Mouse (Mus musculus) v-Abl transformed pro-B cells (cell line): ENCODE data around the gene Gm45234.

Experiments
- in situ Hi-C, 2 experiments: fragments of 400-800 bp; cut with MboI; formaldehyde crosslinking; loops; one replicate each; pipeline ENCODE4 v1.15.1; 2025; ENCODE audit not compliant: unreplicated experiment in 2 of 2

Gm45234 gene

DNA sequence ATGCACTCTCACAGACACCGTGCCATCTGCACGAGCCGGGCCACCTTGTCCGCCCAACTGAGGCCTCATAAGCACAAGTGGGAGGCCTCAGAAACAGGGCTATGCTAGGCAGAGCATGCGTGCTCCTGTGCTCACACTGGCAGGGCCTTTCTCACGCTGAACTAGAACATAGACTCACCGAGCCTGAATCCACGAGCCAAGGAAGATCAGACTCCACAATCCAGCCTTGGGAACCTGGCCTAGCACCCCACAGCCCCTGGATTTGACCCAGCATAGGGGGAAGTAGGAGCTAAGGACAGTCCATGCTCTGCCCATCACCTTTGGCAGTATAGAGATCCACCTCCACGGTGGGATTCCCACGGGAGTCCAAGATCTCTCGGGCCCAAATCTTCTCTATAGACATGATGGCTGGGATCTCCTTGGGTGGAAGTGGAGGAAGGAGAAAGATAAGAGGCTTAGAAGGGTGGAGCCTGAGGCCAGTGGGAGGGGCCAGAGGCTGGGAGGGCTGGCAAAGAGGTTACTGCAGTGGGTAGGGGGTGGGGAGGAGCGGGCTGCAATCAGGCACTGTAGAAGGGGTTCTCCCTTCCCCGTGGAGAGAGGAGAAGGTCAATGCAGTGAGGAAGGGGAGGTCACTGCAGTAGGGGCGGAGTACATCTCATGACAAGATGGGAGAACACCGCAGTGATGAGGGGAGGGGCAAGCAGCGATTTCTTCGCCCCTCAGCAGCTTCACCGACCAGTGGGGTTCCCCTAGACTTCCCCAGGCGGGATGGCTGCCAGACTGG is 12.3 kb upstream of the Gm45234 start:
- in situ Hi-C loops: loop anchor here (10.0 to 25.0 kb wide), 2 partner anchors 263 to 356 kb away; partner anchors contain the start of gene Pex5 (in 1 of the 2)

DNA sequence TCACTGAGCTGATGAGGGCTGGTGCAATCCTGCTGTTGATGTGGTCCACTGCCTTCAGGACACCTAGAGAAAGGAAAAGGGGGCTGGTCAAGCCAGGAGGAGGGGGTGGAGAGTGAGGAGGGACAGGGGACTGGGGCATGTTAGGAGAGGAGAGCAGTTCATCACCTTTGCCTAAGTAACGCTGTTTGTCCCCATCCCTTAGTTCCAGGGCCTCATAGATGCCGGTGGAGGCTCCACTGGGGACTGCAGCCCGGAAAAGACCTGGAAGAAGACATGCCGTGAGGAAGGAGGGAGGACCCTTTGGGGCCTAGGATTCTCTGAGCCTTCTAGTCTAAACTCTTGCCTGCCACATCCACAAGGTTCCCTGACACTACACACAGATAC is 11.7 kb upstream of the Gm45234 start:
- in situ Hi-C loops: loop anchor here (10.0 to 25.0 kb wide), 2 partner anchors 263 to 355 kb away; partner anchors contain the start of gene Pex5 (in 1 of the 2)

DNA sequence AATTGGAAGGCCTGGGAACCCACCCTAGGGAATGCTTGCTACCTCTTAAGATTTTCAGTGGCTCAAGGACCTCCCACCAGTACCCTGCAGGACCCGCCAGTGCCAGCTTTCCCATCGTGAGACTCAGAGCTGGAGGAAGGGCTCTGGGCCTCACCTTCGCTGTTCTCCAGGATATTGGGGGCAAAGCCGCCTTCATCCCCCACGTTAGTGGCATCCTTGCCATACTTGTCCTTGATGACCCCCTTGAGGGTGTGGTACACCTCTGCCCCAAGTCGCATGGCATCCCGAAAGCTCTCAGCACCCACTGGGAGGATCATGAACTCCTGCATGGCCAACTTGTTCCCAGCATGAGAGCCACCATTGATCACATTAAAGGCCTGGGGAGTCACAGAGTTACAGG is 10.1 kb upstream of the Gm45234 start:
- in situ Hi-C loops: loop anchor here (10.0 to 25.0 kb wide), 2 partner anchors 261 to 354 kb away; partner anchors contain the start of gene Pex5 (in 1 of the 2)

DNA sequence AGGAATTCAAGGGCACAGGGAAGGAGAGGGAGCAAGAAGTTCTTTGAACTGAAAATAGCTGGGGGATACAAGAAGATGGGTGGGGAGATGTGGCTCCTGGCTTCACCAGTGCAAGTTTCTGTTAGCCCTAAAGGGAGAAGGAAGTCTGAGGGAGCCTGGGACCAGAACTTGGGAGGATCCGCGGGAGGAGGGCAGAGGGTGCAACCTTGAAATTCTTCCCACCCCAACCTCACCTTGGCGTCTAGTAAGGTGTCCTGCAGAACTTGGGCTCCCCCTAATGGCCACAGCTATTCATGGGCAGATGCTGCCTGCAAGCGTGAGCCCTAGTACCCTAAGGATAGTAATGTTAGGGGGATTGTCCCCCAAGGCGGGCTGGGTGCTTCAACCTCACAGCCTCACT is 3.4 kb upstream of the Gm45234 start:
- in situ Hi-C loops: loop anchor here in 1 of 2 experiments (25.0 kb wide), 1 partner anchor 347 kb away; the partner anchor contains the start of gene Pex5

DNA sequence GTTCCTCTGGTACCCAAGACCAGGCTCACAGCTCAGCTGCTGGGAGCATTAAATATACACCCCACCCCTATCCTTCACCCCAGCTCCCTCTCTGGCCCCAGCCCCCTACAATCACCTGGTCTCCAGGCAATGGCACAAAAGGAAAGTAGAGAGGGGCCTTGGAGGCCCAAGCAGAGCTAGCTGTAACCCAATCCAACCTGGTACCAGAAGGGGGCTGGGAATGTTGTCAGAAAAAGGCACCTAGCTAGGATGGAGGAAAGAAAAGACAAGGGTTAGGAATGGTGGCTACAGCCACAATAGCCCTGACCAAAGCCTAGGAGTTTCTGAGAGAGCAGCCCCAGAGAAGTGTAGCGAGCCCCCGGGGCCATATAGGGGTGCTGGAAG is 3.0 kb upstream of the Gm45234 start:
- in situ Hi-C loops: loop anchor here in 1 of 2 experiments (25.0 kb wide), 1 partner anchor 347 kb away; the partner anchor contains the start of gene Pex5

DNA sequence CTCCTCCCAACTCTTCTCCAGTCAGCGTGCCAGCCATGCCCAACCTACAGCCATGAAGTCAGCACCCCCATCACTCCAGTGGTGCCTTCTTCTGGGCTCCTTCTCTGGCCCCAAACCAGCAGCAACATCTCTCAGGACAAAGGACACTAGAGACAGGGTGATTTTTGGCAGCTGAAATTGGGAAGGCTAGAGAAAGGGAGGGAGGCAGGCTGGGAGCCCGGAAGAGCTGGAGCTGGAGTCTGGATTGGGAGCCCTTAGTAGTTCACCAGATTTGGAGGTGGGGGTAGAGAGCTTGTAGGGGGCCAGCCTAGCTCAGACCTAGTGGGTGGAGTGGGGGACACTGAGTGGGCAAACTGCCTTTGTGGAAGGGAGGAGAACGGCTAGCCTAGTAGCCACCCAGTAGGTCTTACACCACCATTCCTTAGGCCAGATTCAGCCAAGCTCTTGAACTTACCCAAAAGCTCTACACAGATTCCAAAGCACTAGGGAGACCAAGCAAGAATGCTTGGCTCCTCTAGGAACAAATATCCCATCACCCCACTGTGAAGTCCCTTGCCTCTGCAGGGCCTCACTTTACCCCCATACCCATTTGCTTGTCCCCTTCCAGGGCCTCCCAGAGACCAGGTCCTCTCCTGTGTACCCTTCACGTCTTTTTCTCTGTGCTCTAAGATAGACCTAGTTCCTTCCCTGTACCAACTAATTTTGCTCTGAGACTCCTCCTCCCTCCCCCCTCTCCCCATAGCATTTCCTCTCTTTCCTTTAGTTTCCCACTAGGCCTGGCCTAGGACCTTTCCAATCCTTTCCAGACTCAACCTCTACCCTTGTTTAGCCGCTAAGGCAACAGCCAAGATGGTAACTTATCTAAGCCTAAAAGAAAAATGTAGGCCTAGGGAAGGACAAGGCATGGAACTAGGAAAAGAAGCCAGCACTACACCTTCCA is 2.4 kb upstream of the Gm45234 start:
- in situ Hi-C loops: loop anchor here in 1 of 2 experiments (25.0 kb wide), 1 partner anchor 346 kb away; the partner anchor contains the start of gene Pex5

DNA sequence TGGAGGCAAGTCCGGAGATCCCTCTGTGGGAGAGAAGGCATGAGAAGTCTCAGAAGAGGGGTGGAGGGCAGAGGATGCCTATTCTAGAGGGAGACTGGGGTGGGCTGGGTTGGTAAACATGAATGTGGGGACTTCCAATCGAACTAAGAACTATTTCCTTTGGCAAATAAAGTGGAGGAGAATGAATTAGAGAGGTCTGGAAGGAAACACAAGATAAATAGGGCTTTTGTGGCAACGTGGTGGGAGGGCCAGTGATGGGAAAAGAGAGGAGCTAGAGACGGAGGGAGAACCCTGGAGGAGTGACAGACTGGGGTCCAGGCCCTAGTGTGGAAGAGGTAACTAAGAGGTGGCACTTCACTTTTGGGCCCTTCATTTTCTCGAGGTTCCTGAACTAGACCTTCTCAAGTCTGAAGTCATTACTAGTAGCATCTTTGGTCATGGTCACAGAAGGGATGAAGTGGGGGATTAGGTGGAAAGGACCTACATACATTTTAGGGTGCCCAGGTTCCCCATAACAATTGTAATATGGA is 1.6 kb upstream of the Gm45234 start:
- in situ Hi-C loops: loop anchor here in 1 of 2 experiments (25.0 kb wide), 1 partner anchor 345 kb away; the partner anchor contains the start of gene Pex5

DNA sequence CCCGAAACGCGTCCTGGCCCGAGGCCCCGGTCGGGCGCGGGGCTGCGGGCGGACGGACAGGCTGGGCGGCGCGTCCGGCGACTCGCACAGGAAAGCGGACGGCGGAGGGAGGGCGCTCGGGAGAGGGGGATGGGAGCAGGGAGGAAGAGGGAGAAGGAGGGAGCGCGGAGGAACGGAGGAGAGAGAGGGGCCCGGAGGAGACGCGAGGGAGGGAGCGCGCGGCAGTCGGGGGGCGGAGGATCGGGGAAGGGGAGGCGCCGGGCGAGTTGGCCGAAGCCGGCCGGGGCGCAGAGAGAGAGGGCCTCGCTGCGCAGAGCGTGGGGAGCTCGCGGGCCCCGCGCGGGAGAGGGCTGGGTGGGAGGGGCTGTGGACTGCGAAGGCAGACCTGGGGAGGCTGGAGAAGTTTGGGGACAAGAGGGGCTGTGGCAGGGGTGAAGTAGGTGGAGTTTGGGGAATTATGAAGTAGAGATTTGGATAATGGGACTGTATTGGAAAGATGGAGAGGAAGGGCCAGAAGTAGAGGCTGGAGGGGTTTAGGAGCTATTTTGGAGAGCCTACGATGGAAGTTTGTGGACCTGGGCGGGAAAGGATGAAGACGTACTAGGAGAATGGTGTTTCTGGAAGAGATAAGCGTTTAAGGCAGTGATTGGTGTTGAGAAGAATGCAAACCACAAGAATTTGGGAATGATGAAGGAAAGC is 980 bp upstream of the Gm45234 start:
- in situ Hi-C loops: loop anchor here in 1 of 2 experiments (25.0 kb wide), 1 partner anchor 344 kb away; the partner anchor contains the start of gene Pex5

DNA sequence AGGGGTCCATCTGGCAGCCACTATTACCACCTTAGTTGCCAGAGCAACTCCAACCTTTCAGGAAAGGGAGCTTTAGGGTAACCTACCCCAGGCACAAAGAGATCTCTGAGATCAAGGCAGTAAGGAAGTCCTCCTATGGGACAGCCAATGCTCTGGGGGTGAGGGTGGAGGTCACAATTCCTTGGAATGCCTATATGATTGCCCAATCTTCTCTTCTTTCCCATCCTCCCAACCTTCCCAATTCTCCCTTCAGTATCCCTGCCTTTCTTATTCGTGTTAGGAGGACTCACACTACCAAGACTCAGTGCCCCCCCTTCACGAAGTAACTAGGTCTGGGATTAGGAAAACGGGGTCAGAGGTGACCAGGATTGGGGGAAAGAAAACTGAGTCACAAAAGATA is 515 bp downstream of the Gm45234 start:
- in situ Hi-C loops: loop anchor here in 1 of 2 experiments (25.0 kb wide), 1 partner anchor 343 kb away; the partner anchor contains the start of gene Pex5

- in situ Hi-C loops: loop anchor here (5.0 to 25.0 kb wide), 2 partner anchors 42 to 342 kb away; partner anchors contain the start of genes Emg1 (in 1 of the 2), Pex5 (in 1 of the 2) and Phb2 (in 1 of the 2)
These were observed 2.0 kb downstream of the Gm45234 start for GRCm38 (mm10) chr6:124753861-124754260.

DNA sequence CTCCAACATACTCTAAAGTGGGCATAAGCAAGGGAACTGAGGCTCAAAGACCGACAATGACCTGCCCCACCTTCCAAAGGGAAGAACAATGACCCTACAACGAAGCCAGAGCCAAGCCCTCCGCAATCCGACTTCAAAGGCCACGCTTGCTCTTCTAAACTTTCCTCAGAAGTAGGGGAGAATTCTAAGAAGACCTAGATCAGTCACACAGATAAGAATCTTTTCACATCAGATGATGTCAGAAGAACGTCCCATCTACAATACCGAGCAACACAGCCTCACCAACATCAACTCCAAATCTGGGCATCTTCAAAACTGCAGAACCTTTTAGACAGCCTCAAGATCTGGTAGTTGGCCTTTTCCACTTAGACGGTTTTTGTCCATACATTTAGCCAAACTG is 5.4 kb downstream of the Gm45234 start:
- in situ Hi-C loops: loop anchor here (5.0 to 25.0 kb wide), 2 partner anchors 38 to 338 kb away; partner anchors contain the start of genes Emg1 (in 1 of the 2), Pex5 (in 1 of the 2) and Phb2 (in 1 of the 2)

DNA sequence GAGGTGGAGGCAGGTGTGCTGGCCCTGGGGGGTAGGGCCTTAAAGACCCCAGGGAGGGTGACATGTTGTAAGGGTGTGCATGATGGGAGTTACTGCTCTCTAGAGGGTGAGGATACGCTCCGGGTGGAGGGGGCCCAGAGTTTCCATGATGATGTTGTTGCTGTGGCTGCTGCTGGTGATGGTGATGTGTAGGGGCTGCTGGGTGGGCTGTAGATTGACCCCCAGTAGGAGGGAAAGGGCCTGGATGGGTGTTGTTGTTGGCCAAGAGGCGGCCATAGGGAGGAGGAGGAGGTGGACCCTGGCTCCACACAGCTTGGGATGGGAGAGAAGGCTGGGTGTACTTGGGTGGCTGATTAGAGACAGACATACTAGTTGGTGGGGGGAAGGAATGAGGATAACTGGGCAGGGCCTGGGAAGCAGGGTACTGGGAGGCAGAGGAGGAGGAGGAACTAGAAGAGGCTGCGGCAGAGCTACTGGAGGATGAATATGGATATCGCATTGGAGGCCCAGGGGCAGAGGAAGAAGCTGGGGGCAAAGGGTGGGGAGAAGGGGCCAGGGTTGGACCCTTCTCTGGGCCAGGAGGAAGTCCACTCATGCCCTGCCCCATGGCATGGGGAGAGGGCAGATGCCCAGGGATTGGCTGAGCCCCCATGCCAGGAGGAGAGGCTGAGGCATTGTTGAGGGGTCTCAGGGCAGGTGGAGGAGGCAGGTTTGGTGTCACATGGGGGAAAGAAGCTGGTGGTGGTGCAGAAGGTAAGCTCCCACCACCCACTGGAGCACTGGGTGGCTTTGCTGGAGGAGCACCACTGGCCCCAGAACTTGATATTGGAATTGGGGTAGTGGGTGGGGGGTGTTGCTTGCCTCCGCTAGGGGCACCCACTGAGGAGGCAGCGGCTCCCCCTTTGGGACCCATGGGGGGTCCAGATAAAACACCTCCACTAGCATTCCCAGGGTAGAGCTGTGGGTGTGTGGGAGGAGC is 8.9 kb downstream of the Gm45234 start:
- in situ Hi-C loops: loop anchor here (5.0 to 10.0 kb wide), 2 partner anchors 35 to 328 kb away; partner anchors contain the start of genes Emg1 (in 1 of the 2) and Phb2 (in 1 of the 2)

GRCm38 (mm10) chr6:124746296-124746605 is 9.6 kb downstream of the Gm45234 start:
- in situ Hi-C loops: loop anchor here (5.0 to 10.0 kb wide), 2 partner anchors 34 to 329 kb away; partner anchors contain the start of genes Emg1 (in 1 of the 2) and Phb2 (in 1 of the 2)

DNA sequence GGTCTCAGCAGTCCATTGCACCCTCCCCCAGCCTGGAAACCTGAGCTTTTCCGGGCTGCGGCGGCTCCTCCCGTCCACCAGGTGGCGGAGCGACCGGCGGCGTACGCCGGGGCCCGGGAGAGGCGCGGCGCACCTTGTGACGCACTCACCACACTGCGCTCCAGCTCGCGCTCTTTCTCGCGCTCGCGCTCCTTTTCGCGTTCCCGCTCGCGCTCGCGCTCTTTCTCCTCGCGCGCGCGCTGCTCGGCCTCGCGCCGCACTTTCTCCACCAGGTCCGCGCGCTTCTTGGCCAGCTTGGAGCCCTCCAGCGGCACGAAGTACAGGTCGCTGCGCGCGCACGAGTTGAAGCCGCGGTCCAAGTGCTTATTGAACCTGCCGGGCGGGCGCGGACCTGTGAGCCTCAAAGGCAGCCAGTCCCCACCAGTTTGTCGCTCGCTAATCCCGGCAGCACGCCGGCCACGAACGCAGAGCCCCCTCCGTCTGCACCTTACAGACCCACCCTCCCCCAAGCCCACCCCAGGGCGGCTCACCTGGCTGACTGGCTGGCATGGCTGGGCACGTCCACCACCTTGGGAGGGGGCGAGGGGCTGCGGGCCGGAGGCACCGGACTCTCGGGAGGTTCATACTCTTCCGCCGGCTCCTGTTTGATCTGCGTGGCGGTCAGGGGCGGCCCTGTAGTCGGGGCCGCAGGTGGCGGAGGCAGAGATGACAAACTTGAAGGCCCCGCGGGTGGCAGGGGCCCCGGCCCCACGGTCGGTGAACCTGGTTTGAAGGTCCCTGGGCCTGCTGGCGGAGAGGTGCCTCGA is 10.1 kb downstream of the Gm45234 start:
- in situ Hi-C loops: loop anchor here (5.0 to 10.0 kb wide), 2 partner anchors 33 to 329 kb away; partner anchors contain the start of genes Emg1 (in 1 of the 2) and Phb2 (in 1 of the 2)

- in situ Hi-C loops: loop anchor here (5.0 to 10.0 kb wide), 2 partner anchors 33 to 330 kb away; partner anchors contain the start of genes Emg1 (in 1 of the 2) and Phb2 (in 1 of the 2)
These were observed 11.0 kb downstream of the Gm45234 start for GRCm38 (mm10) chr6:124744755-124745321.

DNA sequence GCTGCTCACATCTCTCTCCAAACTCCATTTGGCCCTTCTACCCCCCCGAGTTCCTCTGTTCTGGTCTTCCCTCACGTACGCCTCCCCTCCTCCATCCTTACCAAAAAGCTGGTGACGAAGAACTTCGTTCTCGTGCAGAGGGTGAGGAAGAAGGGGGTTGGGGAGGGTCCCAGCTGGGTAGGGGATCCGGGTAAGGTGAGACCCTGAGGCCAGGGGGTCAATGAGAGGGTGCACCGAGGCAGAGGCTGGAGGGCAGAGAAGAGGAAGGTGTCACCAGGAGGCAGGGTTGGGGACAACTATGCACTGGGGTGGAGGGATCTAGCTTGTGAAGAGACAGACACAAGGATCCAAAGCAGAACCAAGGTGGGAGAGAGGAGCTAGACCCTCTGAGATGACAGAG is 12.2 kb downstream of the Gm45234 start:
- in situ Hi-C loops: loop anchor here in 1 of 2 experiments (10.0 kb wide), 1 partner anchor 331 kb away; no protein-coding TSS in a partner anchor
